Mouse (Mus musculus): ENCODE results near the gene Ppp1ca. TPM values are rescaled to one million over a fixed set of nuclear protein-coding genes. Genes with fewer than 3 reads are reported as not detected.
A peak's percentile ranks its signal among the peaks of the same experiment; 100 is the strongest.

The Ppp1ca gene
- total RNA-seq, 2 experiments from 2014 or later = 395 to 538 TPM

- no peak for ATAC-seq (replicated peaks; ENCODE audit: poor library complexity)
Measured at GRCm38 (mm10) chr19:4229451-4230076, 37.7 kb downstream of the Ppp1ca start.

- ATAC-seq (replicated peaks; ENCODE audit: poor library complexity) = no peak
Measured at GRCm38 (mm10) chr19:4230415-4230814, 38.5 kb downstream of the Ppp1ca start.

- peak; percentile 82 for ATAC-seq (replicated peaks; ENCODE audit: poor library complexity)
Measured at GRCm38 (mm10) chr19:4231253-4232185, 39.7 kb downstream of the Ppp1ca start, which contains the start of gene Pold4. Pold4 (plus strand) TSS chr19:4231899.

- ATAC-seq (replicated peaks; ENCODE audit: poor library complexity) = peak; percentile 21
Measured at GRCm38 (mm10) chr19:4232186-4232572, 40.3 kb downstream of the Ppp1ca start.

GRCm38 (mm10) chr19:4232651-4233050, 40.8 kb downstream of the Ppp1ca start:
- ATAC-seq (replicated peaks; ENCODE audit: poor library complexity) = no peak

- ATAC-seq (replicated peaks; ENCODE audit: poor library complexity) = no peak
Measured at GRCm38 (mm10) chr19:4234548-4234947, 42.7 kb downstream of the Ppp1ca start.

GRCm38 (mm10) chr19:4240247-4240668, 48.4 kb downstream of the Ppp1ca start:
- ATAC-seq (replicated peaks; ENCODE audit: poor library complexity) = no peak

DNA sequence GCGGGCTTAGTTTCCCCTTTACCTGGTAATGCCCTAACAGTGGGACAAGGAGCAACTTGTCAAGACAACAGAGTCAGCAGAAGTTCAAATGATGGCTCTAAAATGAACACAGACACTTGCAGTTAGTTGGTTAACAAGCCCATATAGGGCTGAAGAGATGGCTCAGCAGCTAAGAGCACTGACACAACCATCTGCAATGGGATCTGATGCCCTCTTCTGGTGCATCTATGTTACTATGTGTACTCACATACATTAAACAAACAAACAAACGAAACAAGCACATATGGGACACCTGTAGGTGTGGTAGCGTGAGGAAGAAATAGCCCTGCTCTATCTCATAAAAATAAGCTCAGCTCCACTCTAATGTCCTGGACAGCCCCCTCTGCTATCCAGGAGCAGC, 50.6 kb downstream of the Ppp1ca start:
- ATAC-seq (replicated peaks; ENCODE audit: poor library complexity) = 0 out of 2 replicates have a peak, but pooled peaks have one; percentile 31

DNA sequence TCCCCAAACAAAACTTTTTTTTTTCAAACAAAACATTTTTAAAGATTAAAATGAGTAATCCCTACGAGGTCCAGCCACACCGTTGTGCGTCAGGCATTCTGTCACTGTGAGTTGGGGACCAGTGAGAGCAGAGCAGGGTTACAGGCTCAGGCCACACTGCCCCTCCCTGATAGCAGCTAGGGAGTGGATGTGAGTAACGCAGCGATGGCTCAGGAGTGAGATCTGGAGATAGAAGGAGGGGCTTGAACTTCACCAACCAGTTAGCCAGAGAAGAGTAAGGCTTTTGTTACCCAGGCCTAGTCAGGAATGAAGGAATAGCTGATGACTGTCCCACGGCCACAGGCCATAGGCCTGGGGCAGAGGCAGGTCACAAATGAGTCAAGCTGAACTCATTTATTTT, 52.9 kb downstream of the Ppp1ca start:
- ATAC-seq (replicated peaks; ENCODE audit: poor library complexity) = no peak

Other genes starting within 250 kb of the Ppp1ca start
Only the 30 nearest of the 31 such genes appear.
- 0.32 and 0.71 TPM in 2 replicates for gene Aldh3b3, start 233.4 kb upstream of the Ppp1ca start, total RNA-seq (2015)
- 0.04 and 0.27 TPM in 2 replicates for gene Aldh3b3, start 233.4 kb upstream of the Ppp1ca start, total RNA-seq (2017)
- gene Aldh3b2, start 219.7 kb upstream of the Ppp1ca start, total RNA-seq (2015) = not detected in 2 replicates
- 0.25 TPM in 1 of 2 replicates, not detected in the other for gene Aldh3b2, start 219.7 kb upstream of the Ppp1ca start, total RNA-seq (2017)
- 3.4 and 3.9 TPM in 2 replicates for gene Acy3, start 205.5 kb upstream of the Ppp1ca start, total RNA-seq (2015)
- gene Acy3, start 205.5 kb upstream of the Ppp1ca start, total RNA-seq (2017) = 1.2 and 1.6 TPM in 2 replicates
- gene Tbx10, start 199.3 kb upstream of the Ppp1ca start, total RNA-seq (2015) = not detected in 2 replicates
- gene Tbx10, start 199.3 kb upstream of the Ppp1ca start, total RNA-seq (2017) = not detected in 2 replicates
- 15.1 and 16.2 TPM in 2 replicates for gene Nudt8, start 191.5 kb upstream of the Ppp1ca start, total RNA-seq (2015)
- gene Nudt8, start 191.5 kb upstream of the Ppp1ca start, total RNA-seq (2017) = 10.4 and 14.4 TPM in 2 replicates
- gene Gm49405, start 191.4 kb upstream of the Ppp1ca start, total RNA-seq (2015) = 0.57 and 1.5 TPM in 2 replicates
- 1.5 and 1.9 TPM in 2 replicates for gene Gm49405, start 191.4 kb upstream of the Ppp1ca start, total RNA-seq (2017)
- 1.6 and 2.9 TPM in 2 replicates for gene Doc2g, start 188.8 kb upstream of the Ppp1ca start, total RNA-seq (2015)
- 1.3 and 2.9 TPM in 2 replicates for gene Doc2g, start 188.8 kb upstream of the Ppp1ca start, total RNA-seq (2017)
- gene Ndufv1, start 179.3 kb upstream of the Ppp1ca start, total RNA-seq (2015) = 123 and 135 TPM in 2 replicates
- 223 and 254 TPM in 2 replicates for gene Ndufv1, start 179.3 kb upstream of the Ppp1ca start, total RNA-seq (2017)
- gene Gstp1, start 154.1 kb upstream of the Ppp1ca start, total RNA-seq (2015) = 264 and 361 TPM in 2 replicates
- 79.8 and 88.4 TPM in 2 replicates for gene Gstp1, start 154.1 kb upstream of the Ppp1ca start, total RNA-seq (2017)
- not detected in 2 replicates for gene Gstp2, start 146.0 kb upstream of the Ppp1ca start, total RNA-seq (2015)
- gene Gstp2, start 146.0 kb upstream of the Ppp1ca start, total RNA-seq (2017) = not detected in 2 replicates
- 1.4 and 7.5 TPM in 2 replicates for gene Gstp3, start 132.5 kb upstream of the Ppp1ca start, total RNA-seq (2015)
- 2.2 TPM in 2 replicates for gene Gstp3, start 132.5 kb upstream of the Ppp1ca start, total RNA-seq (2017)
- not detected in 2 replicates for gene Cabp2, start 110.5 kb upstream of the Ppp1ca start, total RNA-seq (2015)
- not detected in 2 replicates for gene Cabp2, start 110.5 kb upstream of the Ppp1ca start, total RNA-seq (2017)
- gene Cdk2ap2, start 94.9 kb upstream of the Ppp1ca start, total RNA-seq (2015) = 112 and 126 TPM in 2 replicates
- 24.2 and 44.8 TPM in 2 replicates for gene Cdk2ap2, start 94.9 kb upstream of the Ppp1ca start, total RNA-seq (2017)
- 7.8 and 11.2 TPM in 2 replicates for gene Pitpnm1, start 92.1 kb upstream of the Ppp1ca start, total RNA-seq (2015)
- gene Pitpnm1, start 92.1 kb upstream of the Ppp1ca start, total RNA-seq (2017) = 6.8 and 17.2 TPM in 2 replicates
- gene Aip, start 66.2 kb upstream of the Ppp1ca start, total RNA-seq (2015) = 61.9 and 66.4 TPM in 2 replicates
- gene Aip, start 66.2 kb upstream of the Ppp1ca start, total RNA-seq (2017) = 24.4 and 31.1 TPM in 2 replicates
- gene Gpr152, start 52.3 kb upstream of the Ppp1ca start, total RNA-seq (2015) = not detected in 2 replicates
- 0.10 TPM in 1 of 2 replicates, not detected in the other for gene Gpr152, start 52.3 kb upstream of the Ppp1ca start, total RNA-seq (2017)
- not detected in 2 replicates for gene Cabp4, start 48.0 kb upstream of the Ppp1ca start, total RNA-seq (2015)
- not detected in 2 replicates for gene Cabp4, start 48.0 kb upstream of the Ppp1ca start, total RNA-seq (2017)
- gene Coro1b, start 43.4 kb upstream of the Ppp1ca start, total RNA-seq (2015) = 138 and 142 TPM in 2 replicates
- gene Coro1b, start 43.4 kb upstream of the Ppp1ca start, total RNA-seq (2017) = 66.4 and 83.5 TPM in 2 replicates
- 96.4 and 114 TPM in 2 replicates for gene Ptprcap, start 38.5 kb upstream of the Ppp1ca start, total RNA-seq (2015)
- 79.5 and 83.5 TPM in 2 replicates for gene Ptprcap, start 38.5 kb upstream of the Ppp1ca start, total RNA-seq (2017)
- 21.6 and 22.1 TPM in 2 replicates for gene Rps6kb2, start 28.7 kb upstream of the Ppp1ca start, total RNA-seq (2015)
- gene Rps6kb2, start 28.7 kb upstream of the Ppp1ca start, total RNA-seq (2017) = 23.1 and 30.2 TPM in 2 replicates
- 2.2 and 2.4 TPM in 2 replicates for gene Carns1, start 16.6 kb upstream of the Ppp1ca start, total RNA-seq (2015)
- 1.0 and 2.1 TPM in 2 replicates for gene Carns1, start 16.6 kb upstream of the Ppp1ca start, total RNA-seq (2017)
- 39.3 and 46.6 TPM in 2 replicates for gene Tbc1d10c, start 781 bp upstream of the Ppp1ca start, total RNA-seq (2015)
- gene Tbc1d10c, start 781 bp upstream of the Ppp1ca start, total RNA-seq (2017) = 15.3 and 17.5 TPM in 2 replicates
- 28.0 and 31.0 TPM in 2 replicates for gene Rad9a, start 9.6 kb downstream of the Ppp1ca start, total RNA-seq (2015)
- gene Rad9a, start 9.6 kb downstream of the Ppp1ca start, total RNA-seq (2017) = 16.1 and 19.7 TPM in 2 replicates
- 2.8 and 5.0 TPM in 2 replicates for gene Clcf1, start 22.2 kb downstream of the Ppp1ca start, total RNA-seq (2015)
- 1.3 and 3.0 TPM in 2 replicates for gene Clcf1, start 22.2 kb downstream of the Ppp1ca start, total RNA-seq (2017)
- not detected in 2 replicates for gene AC109138.7, start 22.3 kb downstream of the Ppp1ca start, total RNA-seq (2015)
- gene AC109138.7, start 22.3 kb downstream of the Ppp1ca start, total RNA-seq (2017) = not detected in 2 replicates
- 53.6 and 55.0 TPM in 2 replicates for gene Pold4, start 39.8 kb downstream of the Ppp1ca start, total RNA-seq (2015)
- 60.4 and 67.8 TPM in 2 replicates for gene Pold4, start 39.8 kb downstream of the Ppp1ca start, total RNA-seq (2017)
- 6.2 and 7.5 TPM in 2 replicates for gene Ssh3, start 77.1 kb downstream of the Ppp1ca start, total RNA-seq (2015)
- gene Ssh3, start 77.1 kb downstream of the Ppp1ca start, total RNA-seq (2017) = 8.1 and 9.7 TPM in 2 replicates
- gene Ankrd13d, start 91.1 kb downstream of the Ppp1ca start, total RNA-seq (2015) = 1.7 and 3.8 TPM in 2 replicates
- 1.9 and 5.7 TPM in 2 replicates for gene Ankrd13d, start 91.1 kb downstream of the Ppp1ca start, total RNA-seq (2017)
- gene Grk2, start 114.2 kb downstream of the Ppp1ca start, total RNA-seq (2015) = 149 and 172 TPM in 2 replicates
- gene Grk2, start 114.2 kb downstream of the Ppp1ca start, total RNA-seq (2017) = 207 and 336 TPM in 2 replicates
- gene Kdm2a, start 206.2 kb downstream of the Ppp1ca start, total RNA-seq (2015) = 59.0 and 64.3 TPM in 2 replicates
- gene Kdm2a, start 206.2 kb downstream of the Ppp1ca start, total RNA-seq (2017) = 58.3 and 60.2 TPM in 2 replicates